Mouse (Mus musculus): ENCODE results near the gene Osbpl9.

- TF ChIP-seq CTCF (IDR thresholded peaks at IDR 0.05; ENCODE audit: low read depth) (no peak), EP300 (optimal IDR thresholded peaks at IDR 0.05) (no peak)
These were observed 109.7 kb downstream of the Osbpl9 start for GRCm38 (mm10) chr4:109092344-109092743.

All from stomach, postnatal 0 days (tissue).